Mouse (Mus musculus): ENCODE results near the gene Hoxd3. TPM values are rescaled to one million over a fixed set of nuclear protein-coding genes. Genes with fewer than 3 reads are reported as not detected.

Hoxd3 gene
- polyA plus RNA-seq, 1 experiment from 2014 or later = not detected

DNA sequence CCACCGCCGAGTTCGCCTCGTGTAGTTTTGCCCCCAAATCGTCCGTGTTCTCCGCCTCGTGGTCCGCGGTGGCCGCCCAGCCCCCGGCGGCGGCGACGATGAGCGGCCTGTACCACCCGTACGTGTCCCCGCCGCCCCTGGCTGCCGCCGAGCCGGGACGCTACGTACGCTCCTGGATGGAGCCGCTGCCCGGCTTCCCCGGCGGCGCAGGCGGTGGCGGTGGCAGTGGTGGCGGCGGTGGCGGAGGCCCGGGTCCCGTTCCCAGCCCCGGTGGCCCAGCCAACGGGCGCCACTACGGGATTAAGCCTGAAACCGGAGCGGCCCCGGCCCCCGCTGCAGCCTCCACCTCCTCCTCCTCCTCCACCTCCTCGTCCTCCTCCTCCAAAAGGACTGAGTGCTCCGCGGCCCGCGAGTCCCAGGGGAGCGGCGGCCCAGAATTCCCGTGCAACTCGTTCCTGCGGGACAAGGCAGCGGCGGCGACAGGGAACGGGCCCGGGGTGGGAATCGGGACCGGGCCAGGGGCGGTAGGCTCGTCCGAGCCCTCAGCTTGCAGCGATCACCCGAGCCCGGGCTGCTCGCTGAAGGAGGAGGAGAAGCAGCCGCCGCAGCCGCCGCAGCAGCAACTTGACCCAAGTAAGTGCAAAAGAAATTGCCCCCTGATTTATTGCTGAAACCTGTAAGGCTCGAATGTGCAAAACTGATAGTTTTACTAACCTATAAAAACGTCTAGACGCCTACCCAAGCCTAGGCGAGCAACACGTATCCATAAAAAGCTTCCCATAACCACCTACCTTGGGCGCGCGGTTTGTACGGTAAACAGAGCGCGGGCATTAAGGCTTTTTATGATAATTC is 13.3 kb upstream of the Hoxd3 start:
- Histone ChIP-seq H3K4me1 (peaks cover 14% of the 10 kb centered on the region), H3K9me3 (no peaks in the 10 kb centered on the region), H3K9ac (no peak overlapping the region), H3K27me3 (peaks cover 97% of the 10 kb centered on the region), H3K4me2 (peak overlapping the region; percentile 54), H3K27ac (no peak overlapping the region), H3K4me3 (replicated peaks) (peak overlapping the region; percentile 33), H3K36me3 (replicated peaks) (no peaks in the 10 kb centered on the region)
- under 1% methylated on average over 86 of the region's 86 CpGs for WGBS
- ATAC-seq (ENCODE audit: low FRiP score) = peak; percentile 53; the same call in 1 of the 2 replicates

DNA sequence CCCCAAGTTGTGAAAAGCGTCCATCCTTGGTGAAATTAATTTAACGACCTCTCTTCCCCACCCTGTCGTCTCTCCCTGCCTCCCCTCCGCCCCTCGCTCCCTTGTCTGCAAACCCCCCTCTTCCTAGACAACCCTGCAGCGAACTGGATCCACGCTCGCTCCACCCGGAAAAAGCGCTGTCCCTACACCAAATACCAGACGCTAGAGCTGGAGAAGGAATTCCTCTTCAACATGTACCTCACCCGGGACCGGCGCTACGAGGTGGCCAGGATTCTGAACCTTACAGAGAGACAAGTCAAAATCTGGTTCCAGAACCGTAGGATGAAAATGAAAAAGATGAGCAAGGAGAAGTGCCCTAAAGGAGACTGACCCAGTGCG is 12.7 kb upstream of the Hoxd3 start:
- peaks cover 14% of the 10 kb centered on the region for H3K4me1 ChIP-seq
- H3K4me2 ChIP-seq = no peak overlapping the region
- no peaks in the 10 kb centered on the region for H3K9me3 ChIP-seq
- H3K4me3 ChIP-seq (replicated peaks) = no peak overlapping the region
- no peaks in the 10 kb centered on the region for H3K36me3 ChIP-seq (replicated peaks)
- no peak overlapping the region for H3K9ac ChIP-seq
- H3K27ac ChIP-seq = no peak overlapping the region
- 1% methylated on average over 17 of the region's 17 CpGs for WGBS
- ATAC-seq (ENCODE audit: low FRiP score) = no peak
- H3K27me3 ChIP-seq = peaks cover 97% of the 10 kb centered on the region

DNA sequence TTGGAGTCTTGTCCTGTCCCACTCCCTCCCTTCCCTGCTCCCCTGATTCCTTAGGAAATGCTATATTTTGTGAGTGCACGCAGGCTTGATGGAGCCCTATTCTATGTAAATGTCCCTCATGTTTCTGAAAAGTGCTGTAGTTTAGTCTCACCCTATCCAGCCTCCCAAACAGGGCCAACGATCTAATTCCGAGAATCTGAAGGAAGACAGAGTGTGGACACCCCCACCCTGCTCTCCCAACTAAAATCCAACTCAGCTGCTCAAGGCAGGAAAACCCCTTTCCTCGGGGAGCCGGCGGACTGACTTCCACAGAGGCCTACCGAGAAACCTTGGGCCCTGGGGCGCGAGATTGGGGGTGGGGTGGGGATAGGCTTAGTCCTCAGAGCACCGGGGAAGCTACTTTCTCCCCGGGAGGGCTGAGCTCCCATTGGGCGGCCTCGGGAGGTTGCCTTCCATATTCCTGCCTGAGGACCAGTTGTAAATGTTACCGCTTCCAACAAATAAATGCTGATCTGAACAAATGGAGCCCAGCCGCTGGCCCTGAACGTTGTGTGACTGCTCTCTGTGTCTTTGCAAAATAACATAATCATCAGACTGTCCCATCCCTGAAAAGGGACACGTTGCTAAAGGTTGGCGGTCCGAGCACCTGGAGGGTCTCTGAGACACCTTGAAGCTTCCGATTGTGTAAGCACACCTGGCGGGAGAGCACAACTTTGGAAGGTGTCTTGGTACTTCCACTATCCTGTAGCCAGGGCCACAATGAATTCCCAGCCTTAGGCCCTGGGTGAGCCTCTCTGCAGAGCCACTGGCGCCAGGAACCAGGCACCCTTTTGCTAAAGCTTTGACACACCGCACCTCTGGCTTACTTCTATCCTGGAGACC is 11.8 kb upstream of the Hoxd3 start:
- H3K4me3 ChIP-seq (replicated peaks) = no peak overlapping the region
- H3K27ac ChIP-seq = no peak overlapping the region
- no peak overlapping the region for H3K9ac ChIP-seq
- H3K27me3 ChIP-seq = peaks cover 97% of the 10 kb centered on the region
- WGBS = 2% methylated on average over 23 of the region's 23 CpGs
- ATAC-seq (ENCODE audit: low FRiP score) = no peak
- H3K4me2 ChIP-seq = no peak overlapping the region
- no peaks in the 10 kb centered on the region for H3K9me3 ChIP-seq
- no peaks in the 10 kb centered on the region for H3K36me3 ChIP-seq (replicated peaks)
- H3K4me1 ChIP-seq = peaks cover 18% of the 10 kb centered on the region

DNA sequence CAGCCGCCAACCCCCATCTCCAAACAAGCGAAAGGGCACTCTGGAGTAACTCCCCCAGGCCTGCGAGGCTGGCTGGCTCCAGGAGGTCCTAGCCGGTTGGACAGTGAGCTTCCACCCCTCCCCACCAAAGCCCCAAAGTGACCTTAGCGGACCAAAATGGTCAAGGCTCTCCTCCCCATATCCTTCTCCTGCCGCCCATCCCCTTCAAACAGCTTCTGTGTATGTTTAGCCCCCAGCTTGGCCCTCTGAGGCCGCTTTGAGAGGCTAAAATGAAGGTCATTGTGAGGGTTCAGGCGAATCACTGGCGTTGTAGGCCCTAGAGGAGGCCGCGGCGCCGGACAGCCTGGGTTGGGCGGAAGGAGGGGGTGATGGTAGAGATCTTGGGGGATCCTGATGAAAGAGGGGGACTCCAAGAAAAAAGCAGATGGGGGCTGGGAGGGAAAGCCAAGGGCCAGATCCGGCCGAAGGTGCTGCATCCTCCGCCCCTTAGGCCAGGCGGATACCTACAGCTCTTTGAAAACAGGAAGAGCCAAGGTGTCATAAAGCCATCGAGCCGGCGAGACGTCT is 11.1 kb upstream of the Hoxd3 start:
- H3K36me3 ChIP-seq (replicated peaks) = no peaks in the 10 kb centered on the region
- H3K9ac ChIP-seq = no peak overlapping the region
- H3K4me2 ChIP-seq = no peak overlapping the region
- ATAC-seq (ENCODE audit: low FRiP score) = no peak
- H3K4me3 ChIP-seq (replicated peaks) = no peak overlapping the region
- H3K27me3 ChIP-seq = peaks cover 97% of the 10 kb centered on the region
- no peak overlapping the region for H3K27ac ChIP-seq
- WGBS = 2% methylated on average over 22 of the region's 22 CpGs
- H3K4me1 ChIP-seq = peaks cover 26% of the 10 kb centered on the region
- no peaks in the 10 kb centered on the region for H3K9me3 ChIP-seq

DNA sequence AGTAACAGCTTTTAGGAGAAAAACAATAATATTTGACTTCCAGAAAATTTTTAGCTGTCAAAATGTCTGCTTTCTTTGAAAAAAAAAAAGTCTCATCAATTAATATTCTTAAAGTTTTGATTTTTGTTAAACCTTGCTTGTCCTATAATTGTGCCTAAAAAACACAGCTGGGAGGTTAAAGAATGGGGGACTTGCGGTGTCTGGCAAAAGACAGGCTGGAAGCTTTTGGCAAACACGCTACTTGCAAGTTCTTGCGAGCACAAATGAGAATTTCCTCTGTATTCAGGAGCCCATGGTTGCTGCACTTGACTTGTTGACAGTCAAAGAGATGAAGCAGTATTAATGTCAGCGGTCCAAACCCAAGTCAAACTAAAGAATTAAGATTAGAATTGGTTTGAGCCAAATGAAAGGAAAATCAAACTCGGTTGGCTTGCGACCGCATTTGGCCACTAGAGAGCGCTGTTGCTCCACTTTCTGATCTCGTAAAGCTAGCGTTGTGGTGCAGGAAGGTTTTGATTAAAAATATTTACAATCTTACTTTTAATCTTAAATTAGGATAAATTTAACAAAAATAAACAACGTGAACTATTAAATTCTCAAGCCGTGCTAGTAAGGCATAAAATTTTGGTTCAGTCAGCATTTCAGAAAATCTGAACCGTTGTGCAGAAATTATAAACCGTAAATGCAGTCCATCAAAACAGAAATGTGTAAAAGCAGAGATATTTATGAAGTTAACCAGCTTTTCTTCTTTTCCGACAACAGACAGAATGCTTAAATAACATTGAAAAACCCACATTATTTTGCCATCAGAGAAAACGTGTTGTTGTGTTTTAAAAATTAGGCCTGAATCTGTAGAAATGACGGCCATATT is 9.5 kb upstream of the Hoxd3 start:
- peaks cover 27% of the 10 kb centered on the region for H3K4me1 ChIP-seq
- no peak overlapping the region for H3K4me2 ChIP-seq
- H3K9me3 ChIP-seq = no peaks in the 10 kb centered on the region
- H3K27ac ChIP-seq = no peak overlapping the region
- no peak for ATAC-seq (ENCODE audit: low FRiP score)
- no peak overlapping the region for H3K9ac ChIP-seq
- H3K36me3 ChIP-seq (replicated peaks) = no peaks in the 10 kb centered on the region
- WGBS = 11% methylated on average over 17 of the region's 17 CpGs
- peaks cover 95% of the 10 kb centered on the region for H3K27me3 ChIP-seq
- no peak overlapping the region for H3K4me3 ChIP-seq (replicated peaks)

DNA sequence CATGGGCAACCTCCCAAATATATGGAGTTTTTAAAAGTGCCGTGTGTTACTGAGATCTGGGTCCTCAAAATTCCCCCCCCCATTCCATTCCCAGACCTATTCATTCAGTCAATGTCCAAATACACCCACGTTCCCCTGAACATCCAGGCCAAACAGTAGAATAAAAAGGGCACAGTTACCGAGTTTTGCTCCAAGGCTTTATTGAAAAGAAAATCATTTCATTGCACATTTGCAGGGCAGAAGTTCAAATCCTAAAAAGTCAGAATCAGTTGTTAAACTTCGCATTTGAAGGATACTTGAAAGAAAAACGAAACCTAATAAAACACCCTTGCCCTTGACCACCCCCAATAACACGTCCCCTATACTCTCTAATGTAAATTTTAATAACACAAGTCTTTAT is 8.9 kb upstream of the Hoxd3 start:
- Histone ChIP-seq H3K4me3 (replicated peaks) (no peak overlapping the region), H3K4me2 (no peak overlapping the region), H3K9ac (no peak overlapping the region), H3K27ac (no peak overlapping the region), H3K9me3 (no peaks in the 10 kb centered on the region), H3K36me3 (replicated peaks) (no peaks in the 10 kb centered on the region), H3K4me1 (peaks cover 23% of the 10 kb centered on the region), H3K27me3 (peaks cover 95% of the 10 kb centered on the region)
- no peak for ATAC-seq (ENCODE audit: low FRiP score)
- WGBS = 12% methylated on average over 6 of the region's 6 CpGs

DNA sequence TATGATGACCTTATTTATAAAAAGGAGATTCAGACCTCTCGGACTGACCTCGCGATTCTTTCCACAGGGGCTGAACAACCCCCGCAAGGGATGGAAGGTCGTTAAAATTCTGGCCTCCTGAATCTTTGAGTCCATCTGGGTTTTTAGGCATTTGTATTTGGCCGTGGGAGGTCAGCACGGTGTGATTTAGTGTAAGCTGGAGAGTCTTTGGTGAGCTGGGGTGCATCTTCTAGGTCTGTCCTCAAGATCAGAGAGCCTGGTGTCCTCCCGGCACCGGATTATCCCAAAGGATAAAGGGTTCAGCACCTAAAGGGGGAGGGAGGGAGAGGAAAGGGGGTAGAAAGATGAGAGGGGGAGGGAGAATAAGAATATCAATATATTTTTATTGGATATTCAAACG is 8.4 kb upstream of the Hoxd3 start:
- WGBS = 2% methylated on average over 10 of the region's 10 CpGs

DNA sequence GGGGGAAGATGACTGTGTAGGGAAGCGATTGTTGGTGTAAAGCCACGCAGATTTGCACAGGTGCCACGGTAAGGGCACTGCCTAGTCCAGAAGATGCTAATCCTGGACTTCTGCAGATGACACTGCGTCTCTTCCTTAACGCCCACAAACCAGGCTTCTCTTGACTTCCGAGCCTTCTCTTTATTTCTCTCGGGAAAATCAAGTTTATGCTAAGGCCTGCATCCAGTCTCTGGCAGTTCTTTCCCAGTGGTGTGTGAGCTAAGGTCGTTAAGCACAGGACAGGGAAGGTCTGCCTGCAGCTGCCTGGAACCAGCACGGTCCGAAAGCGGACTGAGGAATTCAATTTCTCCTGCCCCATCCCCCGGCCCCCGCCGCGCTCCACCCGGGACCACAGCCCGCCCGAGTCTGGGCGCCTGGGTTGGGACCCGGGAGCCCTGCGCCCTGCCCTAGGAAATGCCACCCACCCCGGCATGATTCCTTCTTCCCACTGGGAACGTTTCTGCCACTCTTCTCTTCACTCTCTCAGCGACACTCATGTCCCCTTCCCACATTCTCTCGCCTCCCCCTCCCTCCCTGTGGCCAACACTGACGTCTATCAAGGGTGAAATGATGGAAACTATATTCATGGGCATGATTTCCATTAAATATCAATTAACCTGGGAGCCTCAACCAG is 7.9 kb upstream of the Hoxd3 start:
- peaks cover 13% of the 10 kb centered on the region for H3K4me1 ChIP-seq
- WGBS = 3% methylated on average over 26 of the region's 26 CpGs
- no peak overlapping the region for H3K4me3 ChIP-seq (replicated peaks)
- H3K36me3 ChIP-seq (replicated peaks) = no peaks in the 10 kb centered on the region
- no peak for ATAC-seq (ENCODE audit: low FRiP score)
- H3K9ac ChIP-seq = no peak overlapping the region
- no peak overlapping the region for H3K4me2 ChIP-seq
- H3K27ac ChIP-seq = no peak overlapping the region
- H3K9me3 ChIP-seq = no peaks in the 10 kb centered on the region
- H3K27me3 ChIP-seq = peaks cover 95% of the 10 kb centered on the region

More for the DNA sequence above, 8.4 kb upstream of the Hoxd3 start:
- no peak for ATAC-seq (ENCODE audit: low FRiP score)
- H3K27ac ChIP-seq = no peak overlapping the region
- no peak overlapping the region for H3K4me3 ChIP-seq (replicated peaks)
- peaks cover 18% of the 10 kb centered on the region for H3K4me1 ChIP-seq
- H3K27me3 ChIP-seq = peaks cover 95% of the 10 kb centered on the region
- no peak overlapping the region for H3K4me2 ChIP-seq
- no peaks in the 10 kb centered on the region for H3K36me3 ChIP-seq (replicated peaks)
- H3K9ac ChIP-seq = no peak overlapping the region
- no peaks in the 10 kb centered on the region for H3K9me3 ChIP-seq

DNA sequence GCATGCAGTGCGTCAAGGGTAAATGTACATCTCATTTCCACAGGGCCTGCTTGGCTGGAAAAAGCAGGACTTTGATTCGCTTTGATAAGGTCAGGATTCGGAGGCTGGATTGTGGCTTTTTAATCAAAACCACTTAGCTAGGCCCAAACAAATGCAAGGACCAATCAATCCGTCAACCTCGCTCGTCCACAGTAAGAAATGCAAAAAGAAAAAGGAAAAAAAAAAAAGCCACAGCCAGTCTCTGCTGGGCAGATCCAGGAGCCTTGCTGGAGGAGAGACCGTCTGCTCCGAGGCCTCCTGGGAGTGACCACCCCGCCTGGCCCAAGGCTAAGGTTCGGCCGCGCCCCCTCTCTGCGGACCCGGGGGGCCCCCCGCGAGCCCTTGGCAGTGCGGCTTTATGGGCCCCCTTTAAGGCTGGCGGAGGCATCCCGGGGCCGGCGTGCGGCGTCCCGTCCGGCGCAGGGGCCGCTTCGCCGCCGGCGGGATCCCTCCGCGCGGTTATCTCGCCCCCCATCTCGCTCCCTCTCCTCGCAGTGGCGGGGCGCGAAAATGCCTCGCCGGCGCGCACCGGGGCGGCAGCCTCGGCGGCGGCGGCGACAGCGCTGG is 7.2 kb upstream of the Hoxd3 start, which contains the start of gene Hoxd8:
Gene Hoxd8, plus strand, starts transcription at position 223 of the 606 bp plus-strand sequence.
- no peak for ATAC-seq (ENCODE audit: low FRiP score)
- H3K4me2 ChIP-seq = peak within 1 kb of the TSS; percentile 57
- H3K9ac ChIP-seq = peak within 1 kb of the TSS; percentile 33; the same call in 1 of the 2 replicates
- peak within 1 kb of the TSS; percentile 38 for H3K4me3 ChIP-seq (replicated peaks)
- 1% methylated on average over 45 of the region's 52 CpGs for WGBS
- no peaks in the 10 kb centered on the region for H3K9me3 ChIP-seq
- H3K36me3 ChIP-seq (replicated peaks) = no peaks in the 10 kb centered on the region
- H3K27ac ChIP-seq = no peak within 1 kb of the TSS
- peaks cover 13% of the 10 kb centered on the region for H3K4me1 ChIP-seq
- H3K27me3 ChIP-seq = peaks cover 95% of the 10 kb centered on the region

DNA sequence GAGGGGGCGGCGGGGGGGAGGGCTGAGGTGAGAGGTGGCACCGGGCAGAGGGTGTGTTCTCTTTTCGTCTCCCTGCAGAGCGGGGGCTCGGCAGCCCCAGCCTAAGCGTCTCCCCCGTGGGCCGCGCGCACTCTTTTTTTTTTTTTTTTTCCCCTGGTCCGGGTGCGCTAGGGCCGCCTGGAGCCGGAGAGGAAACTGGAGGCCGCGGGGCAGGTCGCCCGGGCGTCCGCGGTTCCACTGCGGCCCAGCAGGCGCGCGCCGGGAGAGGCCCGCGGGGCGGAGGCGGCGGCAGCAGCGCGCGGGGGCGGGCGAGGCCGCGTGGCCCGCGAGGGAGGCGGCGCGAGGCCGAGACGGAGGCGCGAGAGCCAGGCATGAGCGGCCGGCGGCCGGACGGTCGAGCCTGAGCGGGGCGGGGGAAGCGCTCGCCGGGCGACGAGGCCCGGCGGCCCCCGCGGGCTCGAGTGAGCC is 6.7 kb upstream of the Hoxd3 start:
- H3K36me3 ChIP-seq (replicated peaks) = no peaks in the 10 kb centered on the region
- H3K9ac ChIP-seq = peak overlapping the region; percentile 33; the same call in 1 of the 2 replicates
- peaks cover 13% of the 10 kb centered on the region for H3K4me1 ChIP-seq
- H3K9me3 ChIP-seq = no peaks in the 10 kb centered on the region
- H3K4me2 ChIP-seq = peak overlapping the region; percentile 57
- 1% methylated on average over 24 of the region's 66 CpGs for WGBS
- no peak overlapping the region for H3K27ac ChIP-seq
- ATAC-seq (ENCODE audit: low FRiP score) = 0 out of 2 replicates have a peak, but pooled peaks have one; percentile 27
- H3K27me3 ChIP-seq = peaks cover 95% of the 10 kb centered on the region
- peak overlapping the region; percentile 38 for H3K4me3 ChIP-seq (replicated peaks)

All from forebrain, embryonic 12.5 days (tissue).